ENCODE assay signal across 27 mouse cellular contexts in the genomic region with DNA sequence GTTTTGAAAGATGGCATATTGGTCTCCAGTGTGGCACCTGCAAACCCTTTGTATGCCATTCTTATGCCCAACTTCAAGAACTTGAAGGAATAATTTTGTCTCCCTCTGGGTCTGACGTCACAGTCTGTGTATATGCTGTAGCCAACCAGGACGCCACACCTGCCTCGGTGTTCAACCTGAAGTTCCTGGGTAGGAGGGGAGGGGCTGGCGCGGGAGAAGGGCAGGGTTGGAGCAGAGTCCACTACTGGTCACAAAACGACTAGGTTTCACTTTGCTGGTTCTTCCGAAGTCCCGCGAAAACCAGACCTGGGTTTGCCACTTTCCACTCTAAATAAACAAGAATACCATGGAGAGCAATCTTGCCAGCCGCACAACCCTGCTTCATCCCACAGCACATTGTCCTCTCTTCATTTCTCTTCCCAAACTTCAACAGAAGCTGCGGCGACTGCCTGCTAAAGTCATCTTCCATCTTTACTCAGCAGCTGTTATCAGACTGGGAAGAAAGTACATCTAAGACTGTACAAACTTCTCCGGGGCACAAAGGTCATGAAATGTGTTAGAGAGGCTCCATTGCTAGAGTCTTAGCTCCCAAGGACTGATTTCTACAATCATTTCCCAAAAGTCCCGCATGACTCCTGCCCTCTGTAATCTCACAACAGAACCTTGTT.
DNase-seq lines count a peak whose midpoint lies in the region; ATAC-seq and TF ChIP-seq lines count a peak whose summit lies in the region.
"Had no signal": no experiment of that assay in that cellular context is flagged by ENCODE, and none has a peak within 500 bp of the region (broad histone marks: within the 10 kb centered on the region; RNA-seq: fewer than 3 reads in every experiment).

No protein-coding gene starts in this region.

- no peak for TF ChIP-seq CTCF in heart, adult 2 months (IDR thresholded peaks at IDR 0.05)
- no peak for TF ChIP-seq CTCF in testis, adult 2 months (IDR thresholded peaks at IDR 0.05; ENCODE audit: control insufficient read depth, insufficient read depth, insufficient replicate concordance, low read depth, low read length)
- TF ChIP-seq CTCF in small intestine, adult 2 months (IDR thresholded peaks at IDR 0.05; ENCODE audit: extremely low read depth, insufficient read length, insufficient replicate concordance, low read depth, low read length): no peak

- 74% methylated on average over 14 of the region's 14 CpGs for WGBS in heart, embryonic 12.5 days
- 85% methylated on average over 14 of the region's 14 CpGs for WGBS in heart, adult 2 months
- WGBS in small intestine, adult 2 months: 37% methylated on average over 14 of the region's 14 CpGs
- 87% methylated on average over 14 of the region's 14 CpGs for WGBS in kidney, embryonic 14.5 days

- no peak for TF ChIP-seq EP300 in heart, adult 2 months (IDR thresholded peaks at IDR 0.05; ENCODE audit: insufficient read depth, low read depth, low read length)

- intact Hi-C loops in heart, adult 2 months (cut with DNase I): no loop called here

- no peaks in the 10 kb centered on the region for H3K79me2 ChIP-seq in heart, adult 2 months (replicated peaks; ENCODE audit: control insufficient read depth, insufficient read depth, low read length)

- H3K9me3 ChIP-seq in heart, embryonic 12.5 days (replicated peaks): no peaks in the 10 kb centered on the region
- no peaks in the 10 kb centered on the region for H3K9me3 ChIP-seq in kidney, embryonic 14.5 days (ENCODE audit: control insufficient read depth, low read length)
- H3K9me3 ChIP-seq: hindbrain, embryonic 12.5 days; kidney, embryonic 15.5 days; limb, embryonic 13.5 days; lung, embryonic 15.5 days; megakaryocyte, embryonic 14.5 days; midbrain, embryonic 12.5 days; neural tube, embryonic 12.5 days had no signal

- H3K9ac ChIP-seq in heart, embryonic 12.5 days: no peak overlapping the region
- H3K9ac ChIP-seq in heart, adult 2 months (ENCODE audit: low read depth, low read length): no peak overlapping the region
- H3K9ac ChIP-seq in kidney, embryonic 14.5 days (ENCODE audit: low read depth, low read length): no peak overlapping the region
- H3K9ac ChIP-seq: hindbrain, embryonic 12.5 days; kidney, embryonic 15.5 days; limb, embryonic 13.5 days; lung, embryonic 15.5 days; midbrain, embryonic 12.5 days; neural tube, embryonic 12.5 days had no signal

- no peaks in the 10 kb centered on the region for H3K27me3 ChIP-seq in heart, embryonic 12.5 days (replicated peaks)
- H3K27me3 ChIP-seq in heart, adult 2 months (ENCODE audit: control insufficient read depth, insufficient read depth, low read length): no peaks in the 10 kb centered on the region; the same call in 1 of the 2 replicates
- H3K27me3 ChIP-seq in testis, adult 2 months (ENCODE audit: control insufficient read depth, insufficient read depth, low read length): no peaks in the 10 kb centered on the region
- no peaks in the 10 kb centered on the region for H3K27me3 ChIP-seq in small intestine, adult 2 months (ENCODE audit: control insufficient read depth, insufficient read depth, low read length)
- no peaks in the 10 kb centered on the region for H3K27me3 ChIP-seq in kidney, embryonic 14.5 days (ENCODE audit: control insufficient read depth, insufficient read depth, low read length)
- H3K27me3 ChIP-seq: hindbrain, embryonic 12.5 days; kidney, embryonic 15.5 days; limb, embryonic 13.5 days; lung, embryonic 15.5 days; midbrain, embryonic 12.5 days; neural tube, embryonic 12.5 days had no signal

- no peaks in the 10 kb centered on the region for H3K36me3 ChIP-seq in heart, embryonic 12.5 days
- no peaks in the 10 kb centered on the region for H3K36me3 ChIP-seq in heart, adult 2 months (ENCODE audit: control insufficient read depth, insufficient read depth, low read length)
- no peaks in the 10 kb centered on the region for H3K36me3 ChIP-seq in testis, adult 2 months (ENCODE audit: control insufficient read depth, insufficient read depth, low read length)
- H3K36me3 ChIP-seq in small intestine, adult 2 months (ENCODE audit: control insufficient read depth, insufficient read depth, low read length): no peaks in the 10 kb centered on the region
- no peaks in the 10 kb centered on the region for H3K36me3 ChIP-seq in kidney, embryonic 14.5 days (ENCODE audit: control insufficient read depth, insufficient read depth, low read length)
- H3K36me3 ChIP-seq: hindbrain, embryonic 12.5 days; kidney, embryonic 15.5 days; limb, embryonic 13.5 days; lung, embryonic 15.5 days; midbrain, embryonic 12.5 days; neural tube, embryonic 12.5 days had no signal

- no peak overlapping the region for H3K4me3 ChIP-seq in heart, embryonic 12.5 days
- no peak overlapping the region for H3K4me3 ChIP-seq in heart, adult 2 months
- peak overlapping the region; percentile 19; the same call in 1 of the 2 replicates for H3K4me3 ChIP-seq in testis, adult 2 months (ENCODE audit: control insufficient read depth, low read depth, low read length)
- peak overlapping the region; percentile 67 for H3K4me3 ChIP-seq in small intestine, adult 2 months (ENCODE audit: low read depth, low read length)
- H3K4me3 ChIP-seq in kidney, embryonic 14.5 days (ENCODE audit: low read length): no peak overlapping the region
- H3K4me3 ChIP-seq: erythroblast, embryonic 14.5 days; gastrocnemius, adult 2 months; hindbrain, embryonic 12.5 days; kidney, embryonic 15.5 days; layer of hippocampus, adult 2 months; limb, embryonic 13.5 days; lung, embryonic 15.5 days; megakaryocyte, embryonic 14.5 days; midbrain, embryonic 12.5 days; myocyte; neural tube, embryonic 12.5 days had no signal

- no peak for TF ChIP-seq POLR2A in heart, adult 2 months (IDR thresholded peaks at IDR 0.05; ENCODE audit: insufficient read depth, low read depth, low read length)
- no peak for TF ChIP-seq POLR2A in testis, adult 2 months (IDR thresholded peaks at IDR 0.05; ENCODE audit: control insufficient read depth, low read depth, low read length)
- peak; percentile 16; the same call in 1 of the 2 replicates for TF ChIP-seq POLR2A in small intestine, adult 2 months (IDR thresholded peaks at IDR 0.05; ENCODE audit: low read depth, low read length)

- H3K27ac ChIP-seq in heart, embryonic 12.5 days (ENCODE audit: poor library complexity, severe bottlenecking): no peak overlapping the region
- no peak overlapping the region for H3K27ac ChIP-seq in heart, adult 2 months
- no peak overlapping the region for H3K27ac ChIP-seq in testis, adult 2 months (ENCODE audit: control insufficient read depth, insufficient read depth, low read depth, low read length)
- peak overlapping the region; percentile 97 for H3K27ac ChIP-seq in small intestine, adult 2 months (ENCODE audit: insufficient read depth, low read depth, low read length)
- no peak overlapping the region for H3K27ac ChIP-seq in kidney, embryonic 14.5 days (ENCODE audit: low read depth, low read length)
- H3K27ac ChIP-seq: gastrocnemius, adult 2 months; hindbrain, embryonic 12.5 days; hindbrain, postnatal 0 days; kidney, embryonic 15.5 days; layer of hippocampus, adult 2 months; limb, embryonic 13.5 days; lung, embryonic 15.5 days; midbrain, embryonic 12.5 days; neural tube, embryonic 12.5 days had no signal

- no peak for ATAC-seq in heart, embryonic 12.5 days (ENCODE audit: insufficient number of reproducible peaks, low FRiP score)
- no peak for ATAC-seq in kidney, embryonic 14.5 days (ENCODE audit: low FRiP score, low TSS enrichment)
- ATAC-seq: forebrain, embryonic 16.5 days; hindbrain, postnatal 0 days had no signal

- no peak for DNase-seq in heart, adult 2 months
- no peak for DNase-seq in testis, postnatal 10 days (ENCODE audit: low spot score)
- DNase-seq in thymus, adult 18-20 months: no peak
- DNase-seq: cerebellum, adult 18-20 months; cerebellum, postnatal 10 days; gastrocnemius, adult 2 months; kidney, adult 11 months; kidney, postnatal 25 days; right cerebral cortex, adult 18-20 months; thymus, postnatal 25 days had no signal

- peaks cover 18% of the 10 kb centered on the region for H3K4me1 ChIP-seq in heart, embryonic 12.5 days (replicated peaks)
- H3K4me1 ChIP-seq in heart, adult 2 months (ENCODE audit: control insufficient read depth, insufficient read depth, low read length): no peaks in the 10 kb centered on the region; the same call in 1 of the 2 replicates
- peaks cover 14% of the 10 kb centered on the region for H3K4me1 ChIP-seq in testis, adult 2 months (ENCODE audit: control insufficient read depth, insufficient read depth, low read length)
- H3K4me1 ChIP-seq in small intestine, adult 2 months (ENCODE audit: control insufficient read depth, insufficient read depth, insufficient read length, low read length): peaks cover 9% of the 10 kb centered on the region
- H3K4me1 ChIP-seq in kidney, embryonic 14.5 days (ENCODE audit: control insufficient read depth, insufficient read depth, low read length): no peaks in the 10 kb centered on the region
- H3K4me1 ChIP-seq: hindbrain, embryonic 12.5 days; kidney, embryonic 15.5 days; lung, embryonic 15.5 days; megakaryocyte, embryonic 14.5 days; midbrain, embryonic 12.5 days; neural tube, embryonic 12.5 days had no signal

- H3K4me2 ChIP-seq in heart, embryonic 12.5 days: peak overlapping the region; percentile 45
- no peak overlapping the region for H3K4me2 ChIP-seq in kidney, embryonic 14.5 days (replicated peaks; ENCODE audit: low read depth, low read length)
- H3K4me2 ChIP-seq: hindbrain, embryonic 12.5 days; kidney, embryonic 15.5 days; limb, embryonic 13.5 days; liver, embryonic 11.5 days; lung, embryonic 15.5 days; midbrain, embryonic 12.5 days; neural tube, embryonic 12.5 days had no signal

Comparison
In these comparisons a context has a peak if more than half of its experiments do, and no peak if none do; other contexts are left out.
1. H3K4me3 ChIP-seq: peak in testis, adult 2 months (single experiment) and small intestine, adult 2 months (single experiment); none in heart, embryonic 12.5 days (single experiment), heart, adult 2 months (single experiment) and kidney, embryonic 14.5 days (single experiment).